Mouse (Mus musculus) lung, postnatal 10 days (tissue): ENCODE measurements around the gene Tfeb.

Experiments
- DNase-seq: peaks from one replicate; pipeline ENCODE4 v3.0.0; 2021

The Tfeb gene

DNA sequence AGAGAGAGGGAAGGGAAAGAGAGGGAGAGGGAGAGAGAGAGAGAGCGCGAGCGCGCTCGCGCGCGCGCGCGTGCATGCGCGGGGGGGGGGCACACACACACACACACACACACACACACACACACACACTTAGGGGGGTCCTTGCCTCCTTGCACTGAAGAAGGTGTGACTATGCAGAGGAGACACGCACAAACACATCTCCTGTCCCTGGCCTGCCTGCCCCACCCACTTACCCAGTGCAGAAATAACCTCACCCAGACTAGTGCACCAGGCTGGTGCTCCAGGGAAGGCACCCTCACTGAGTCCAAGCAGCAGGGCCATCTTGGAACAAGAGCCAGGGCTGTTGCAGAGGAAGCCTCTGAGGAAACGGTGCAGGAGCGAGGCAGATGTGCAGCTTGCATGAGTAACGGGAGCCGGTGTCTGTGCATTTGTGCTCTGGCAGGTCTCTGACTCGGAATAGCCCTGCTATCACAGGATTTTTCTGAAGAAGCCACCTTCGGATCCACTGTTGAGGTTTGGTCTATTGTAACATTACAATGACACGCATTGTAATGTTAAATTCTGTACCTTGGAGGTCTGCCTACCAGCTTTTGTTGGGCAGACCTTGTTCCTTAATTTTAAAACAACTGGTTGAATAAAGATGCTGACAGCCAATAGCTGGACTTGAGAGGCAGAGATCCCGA lies 23.8 kb upstream of the Tfeb start:
- DNase-seq = no peak

DNA sequence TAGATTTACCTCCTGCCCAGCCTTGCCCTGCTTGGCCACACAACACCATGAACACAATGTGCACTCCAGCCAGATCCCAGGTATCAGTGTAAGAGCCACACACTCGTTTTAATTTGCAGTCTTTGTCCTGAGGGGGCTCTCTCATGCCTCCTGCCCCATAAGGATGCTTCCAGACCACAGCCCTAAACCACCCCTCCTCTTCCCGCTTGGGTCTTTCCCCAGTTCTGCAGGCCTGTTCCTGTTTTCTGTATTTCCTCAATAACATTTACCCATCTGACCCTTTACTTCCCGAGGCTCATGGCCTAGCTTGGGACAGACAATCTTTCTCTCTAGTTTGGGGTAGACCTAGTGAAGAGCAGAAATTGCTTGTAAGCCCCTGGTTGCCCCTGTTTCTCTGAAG lies 21.8 kb upstream of the Tfeb start:
- DNase-seq = no peak

DNA sequence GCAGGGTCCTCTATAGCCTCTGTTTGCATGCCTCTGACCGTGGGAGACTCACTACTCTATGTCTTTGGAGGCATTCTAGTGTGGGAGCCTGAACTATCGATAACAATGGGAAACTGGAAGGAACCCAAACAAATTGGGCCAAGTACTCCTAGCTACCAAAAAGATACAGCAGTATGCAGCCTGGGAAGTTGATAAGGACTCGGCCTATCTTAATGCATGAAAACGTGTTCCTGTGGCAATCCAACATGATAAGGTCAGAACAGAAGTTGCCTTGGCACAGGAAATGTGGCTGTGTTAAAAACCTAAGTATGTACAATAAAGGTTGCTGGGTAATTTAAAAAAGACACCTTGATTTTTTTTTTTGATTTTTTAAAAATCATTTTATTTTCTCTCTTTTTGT lies 15.6 kb upstream of the Tfeb start:
- DNase-seq = no peak

DNA sequence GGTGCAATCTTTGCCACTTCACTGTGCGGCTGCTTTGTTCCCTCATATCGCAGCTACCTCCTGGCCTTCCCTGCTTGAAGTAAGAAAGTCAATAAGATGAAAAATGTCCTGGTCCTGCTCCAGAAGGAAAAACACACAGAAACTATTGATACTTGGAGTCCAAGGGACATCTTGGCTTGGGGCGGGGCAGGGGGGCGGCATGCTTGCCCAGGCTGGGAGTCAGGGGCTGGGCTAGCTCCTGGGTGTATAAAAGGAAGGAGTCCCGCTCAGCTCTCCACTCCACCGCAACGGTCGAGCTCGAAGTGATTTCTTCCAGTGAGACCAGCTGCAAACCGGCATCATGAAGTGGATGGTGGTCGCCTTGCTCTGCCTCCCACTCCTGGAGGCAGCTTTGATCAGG lies 10.3 kb upstream of the Tfeb start, which contains the start of gene Pgc:
Gene Pgc (plus strand): TSS at position 277 of the 400 bp plus-strand sequence.
- DNase-seq = no peak

DNA sequence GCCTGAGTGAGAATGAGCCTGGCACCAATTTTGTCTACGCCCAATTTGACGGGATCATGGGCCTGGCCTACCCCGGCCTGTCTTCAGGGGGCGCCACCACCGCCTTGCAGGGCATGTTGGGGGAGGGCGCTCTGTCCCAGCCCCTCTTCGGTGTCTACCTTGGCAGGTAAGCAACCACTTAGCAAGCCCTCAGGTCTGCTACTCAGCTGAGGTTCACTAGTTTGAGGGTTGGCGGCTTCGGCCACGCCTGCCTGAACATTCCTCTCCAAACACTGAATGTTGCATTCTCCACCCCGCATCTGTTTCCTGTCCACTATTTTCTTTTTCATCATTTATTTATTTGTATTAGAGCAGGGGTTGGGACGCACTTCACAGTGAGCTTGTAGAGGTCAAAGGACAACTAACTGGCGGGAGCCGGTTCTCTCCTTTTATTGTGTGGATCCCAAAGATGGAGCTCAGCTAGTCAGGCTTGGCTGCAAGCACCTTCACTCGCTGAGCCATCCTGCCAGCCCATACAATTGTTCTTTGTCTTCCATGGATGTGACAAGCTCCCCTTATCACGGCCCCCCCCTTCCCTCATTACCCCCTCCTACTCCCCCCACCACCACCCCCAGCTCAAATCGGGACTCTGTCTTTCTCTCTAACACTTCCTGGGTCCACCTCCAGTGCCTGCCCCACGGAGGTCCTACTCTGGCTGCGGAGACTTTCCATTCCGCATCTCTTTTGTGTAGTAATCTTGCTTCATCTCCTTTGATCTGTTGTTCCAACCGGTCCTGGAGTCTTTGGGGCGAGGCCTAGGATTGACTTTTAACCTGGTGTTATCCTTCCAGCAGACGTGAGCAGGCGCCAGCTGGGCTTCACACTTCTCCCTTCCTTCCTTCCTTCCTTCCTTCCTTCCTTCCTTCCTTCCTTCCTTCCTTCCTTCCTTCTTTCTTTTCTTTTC lies 5.9 kb upstream of the Tfeb start:
- DNase-seq = peak; percentile 69

DNA sequence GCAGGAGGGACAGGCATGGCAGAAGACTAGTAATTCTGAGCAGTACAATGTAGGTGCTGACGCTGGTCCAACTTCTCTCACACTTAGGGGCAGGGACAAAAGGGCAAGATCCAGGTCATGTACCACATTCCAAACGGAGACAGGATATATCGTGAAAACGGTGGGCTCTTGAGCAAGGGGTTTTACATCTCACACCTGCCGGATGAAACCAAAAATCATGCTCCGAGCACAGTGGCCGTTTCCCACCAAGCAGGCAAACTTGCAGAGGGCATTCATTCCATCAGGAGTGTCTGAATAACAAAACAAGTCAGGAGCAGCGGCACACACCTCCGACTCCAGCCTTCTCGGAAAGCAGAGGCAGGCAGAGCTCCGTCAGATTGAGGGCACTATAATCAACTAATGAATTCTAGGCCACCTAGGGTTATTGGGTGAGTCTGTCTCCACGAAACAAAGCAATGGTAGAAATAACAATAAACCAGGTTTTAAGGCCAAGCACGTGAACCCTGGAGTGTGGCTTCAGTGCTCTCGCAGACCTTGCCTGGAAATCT lies 1.2 kb upstream of the Tfeb start:
- no peak for DNase-seq

DNA sequence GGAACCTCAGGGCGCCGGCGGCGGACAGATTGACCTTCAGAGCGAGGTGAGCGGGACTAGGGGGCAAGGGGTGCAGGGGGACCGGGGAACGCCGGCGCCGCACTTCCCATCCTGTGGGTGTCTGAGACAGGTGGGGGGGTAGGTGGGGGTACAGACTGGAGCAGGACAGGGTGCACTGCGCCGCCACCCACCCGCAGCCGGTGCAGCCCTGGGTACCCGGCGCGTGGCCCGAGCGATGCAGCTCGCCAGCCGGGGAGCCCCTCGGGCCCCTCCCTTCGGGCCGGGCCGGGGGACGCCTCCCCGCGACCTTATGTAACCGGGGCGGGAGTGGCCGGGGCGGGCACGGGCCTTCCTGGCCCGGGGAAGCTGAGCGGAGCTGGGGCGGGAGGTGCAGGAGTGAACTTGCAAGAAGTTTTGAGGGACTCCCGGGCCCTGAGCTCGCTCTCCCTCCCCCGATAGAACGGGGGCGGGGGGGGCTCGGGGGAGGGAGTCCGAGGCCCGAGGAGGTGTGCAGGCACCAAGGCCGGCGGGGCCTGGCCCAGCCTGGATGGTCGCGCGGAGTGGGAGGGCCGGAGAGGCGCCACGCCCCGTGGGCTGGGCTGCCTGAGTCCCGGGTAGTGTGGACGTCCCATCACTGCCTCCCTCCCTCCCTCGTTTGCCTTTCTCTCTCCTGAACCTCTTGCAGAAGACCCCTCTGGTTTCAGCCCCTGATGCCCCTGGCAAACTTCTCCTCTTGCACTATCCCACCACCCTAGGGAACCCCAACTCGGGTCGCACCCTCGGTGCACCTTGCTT lies 638 bp downstream of the Tfeb start:
- peak; percentile 95 for DNase-seq

DNA sequence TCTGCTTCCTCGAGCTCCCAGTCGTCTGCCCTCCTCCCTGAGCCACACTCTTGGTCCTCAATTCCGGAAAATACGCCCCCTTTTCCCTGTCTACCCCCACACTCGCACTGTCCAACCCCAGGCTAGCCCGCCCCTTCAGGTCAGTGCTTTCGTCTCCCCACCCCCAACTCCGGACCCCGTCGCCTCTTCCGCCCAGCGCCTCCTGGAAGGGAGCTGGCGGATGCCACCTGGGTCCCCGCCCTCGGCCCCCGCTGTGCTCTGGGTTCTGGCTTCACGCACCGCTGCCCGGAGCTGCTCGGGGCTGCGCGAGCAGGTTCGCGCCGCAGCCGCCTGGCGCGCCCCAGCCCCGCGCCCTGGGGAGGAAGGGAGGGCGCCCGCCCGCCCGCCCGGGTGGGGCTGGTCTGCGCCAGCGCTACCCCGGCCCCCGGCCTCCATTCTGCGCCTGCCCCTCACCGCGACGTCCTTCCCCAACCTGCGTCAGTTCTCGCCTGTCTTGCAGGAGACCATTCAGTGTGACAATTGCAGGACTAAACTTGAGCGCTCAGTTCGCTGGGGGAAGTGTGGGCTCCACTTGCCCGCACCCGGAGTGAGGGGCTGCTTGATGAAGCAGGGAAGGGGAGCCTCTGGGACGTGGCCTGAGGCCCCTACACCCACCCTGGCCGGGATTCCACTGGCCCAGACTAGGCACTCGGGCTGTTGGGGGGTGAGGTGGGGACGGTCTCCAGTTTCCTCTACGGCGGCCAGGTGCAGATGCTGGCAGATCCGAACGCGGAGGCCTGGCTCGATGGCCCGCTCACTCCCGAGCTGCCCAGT lies 1.4 kb downstream of the Tfeb start:
- DNase-seq = peak; percentile 69

DNA sequence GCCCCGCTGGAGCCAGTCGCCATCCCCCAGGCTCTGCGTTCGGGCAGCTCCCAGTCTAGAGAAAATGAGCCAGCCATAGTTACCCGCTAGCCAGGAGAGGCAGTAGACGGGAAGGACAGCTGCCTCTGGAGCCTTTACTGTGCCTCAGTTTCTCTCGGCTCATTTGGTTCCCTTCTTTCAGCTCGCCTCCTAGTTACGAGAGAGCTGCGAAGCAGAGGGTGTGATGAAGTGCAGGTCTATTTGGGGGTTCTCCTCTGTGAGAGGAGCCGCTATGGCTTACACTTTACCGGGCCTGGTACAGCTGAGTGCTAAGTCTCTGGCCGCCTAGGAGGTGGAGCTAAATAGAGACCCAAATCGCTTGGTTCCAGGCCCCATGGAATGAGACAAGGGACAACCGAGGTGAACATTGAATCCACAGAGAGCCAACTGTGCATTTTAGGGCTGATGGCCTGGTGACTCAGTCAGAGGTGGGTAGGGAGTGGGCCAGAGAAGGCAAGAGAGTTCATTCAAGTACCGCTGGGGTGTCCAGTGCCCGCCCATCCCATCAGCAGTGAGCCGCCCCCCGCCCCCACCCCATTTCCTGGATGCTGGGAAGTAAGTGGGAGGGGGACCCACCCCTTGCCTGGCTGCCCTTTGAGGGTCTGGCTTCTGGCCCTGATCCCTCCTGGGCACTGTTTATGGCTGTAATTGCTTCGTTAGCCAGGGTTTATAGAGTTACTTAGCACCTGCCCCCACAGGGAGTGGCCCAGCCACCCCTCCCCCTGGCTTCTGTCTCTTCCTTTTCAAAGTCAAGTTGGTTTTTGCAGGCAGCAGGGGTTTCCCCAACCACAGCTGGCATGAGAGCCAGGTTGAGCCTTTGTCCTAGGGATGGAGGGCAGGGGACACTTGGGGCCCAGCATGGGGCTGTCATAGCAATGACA lies 2.3 kb downstream of the Tfeb start:
- peak; percentile 33 for DNase-seq

DNA sequence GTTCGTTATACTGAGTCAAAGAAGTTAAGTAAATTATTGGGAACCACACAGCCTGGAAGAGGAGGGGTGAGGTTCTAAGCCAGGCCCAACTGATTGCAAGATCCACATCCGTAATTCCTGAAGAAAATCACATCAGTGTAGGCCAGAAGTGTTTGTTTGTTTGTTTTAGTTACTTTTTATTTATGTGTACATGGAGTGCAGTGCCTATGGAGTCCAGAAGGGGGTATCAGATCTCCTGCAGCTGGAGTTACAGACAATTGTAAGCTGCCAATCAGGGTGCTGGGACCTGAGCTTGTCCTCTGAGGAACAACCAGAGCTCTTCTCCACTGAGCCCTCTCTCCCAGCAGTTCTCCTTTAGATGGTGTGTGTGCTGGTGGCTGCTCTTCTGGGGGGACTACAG lies 3.4 kb downstream of the Tfeb start:
- no peak for DNase-seq

DNA sequence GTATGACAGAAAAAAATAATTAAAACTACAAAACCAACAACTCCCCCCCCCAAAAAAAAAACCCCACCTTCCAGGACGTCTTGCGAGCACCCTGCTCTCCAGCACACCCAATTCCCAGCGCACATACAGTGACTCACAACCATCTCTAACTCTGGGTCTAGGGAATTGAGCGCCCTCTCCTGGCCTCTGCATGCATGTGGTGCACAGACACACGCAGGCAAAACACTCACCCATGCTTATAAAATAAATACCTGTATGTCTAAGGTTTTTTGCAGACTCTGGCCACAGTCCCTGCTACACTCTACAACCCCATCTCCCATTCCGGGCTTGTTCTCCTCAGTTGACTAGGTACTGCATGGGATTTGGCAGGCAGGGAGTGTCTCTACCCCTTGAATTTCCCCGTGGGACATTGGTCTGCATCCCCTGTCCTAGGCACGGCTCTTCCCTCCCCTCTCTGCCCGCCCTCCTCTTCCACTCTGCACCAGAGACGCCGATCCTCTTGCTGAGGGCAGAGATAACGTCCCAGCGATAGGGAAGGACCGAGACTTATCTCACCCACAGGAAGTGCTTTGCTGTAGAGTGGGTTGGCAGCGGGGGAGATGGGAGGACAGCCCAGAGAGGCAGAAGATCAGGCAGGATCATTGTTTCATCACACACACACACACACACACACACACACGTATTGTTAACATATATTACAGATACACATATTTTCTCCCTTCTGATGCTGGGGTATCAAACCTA lies 6.3 kb downstream of the Tfeb start:
- no peak for DNase-seq

DNA sequence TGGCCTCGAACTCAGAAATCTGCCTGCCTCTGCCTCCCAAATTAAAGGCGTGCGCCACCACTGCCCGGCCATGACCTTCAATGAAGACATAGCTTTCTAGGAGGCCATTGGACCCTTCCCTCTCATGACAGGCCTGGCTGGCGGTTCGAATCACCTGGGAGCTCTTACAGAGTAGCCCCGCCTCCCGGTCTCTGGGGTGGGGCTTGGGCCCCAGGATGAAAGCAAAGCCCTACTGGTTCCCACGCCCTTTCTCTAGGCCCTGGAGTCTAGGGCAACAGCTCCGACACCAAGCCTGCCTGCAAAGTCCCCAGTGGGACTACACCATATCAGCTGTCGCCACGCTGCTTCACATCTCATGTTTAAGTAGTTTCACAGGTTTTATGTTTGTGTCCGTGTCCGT lies 7.3 kb downstream of the Tfeb start:
- no peak for DNase-seq

DNA sequence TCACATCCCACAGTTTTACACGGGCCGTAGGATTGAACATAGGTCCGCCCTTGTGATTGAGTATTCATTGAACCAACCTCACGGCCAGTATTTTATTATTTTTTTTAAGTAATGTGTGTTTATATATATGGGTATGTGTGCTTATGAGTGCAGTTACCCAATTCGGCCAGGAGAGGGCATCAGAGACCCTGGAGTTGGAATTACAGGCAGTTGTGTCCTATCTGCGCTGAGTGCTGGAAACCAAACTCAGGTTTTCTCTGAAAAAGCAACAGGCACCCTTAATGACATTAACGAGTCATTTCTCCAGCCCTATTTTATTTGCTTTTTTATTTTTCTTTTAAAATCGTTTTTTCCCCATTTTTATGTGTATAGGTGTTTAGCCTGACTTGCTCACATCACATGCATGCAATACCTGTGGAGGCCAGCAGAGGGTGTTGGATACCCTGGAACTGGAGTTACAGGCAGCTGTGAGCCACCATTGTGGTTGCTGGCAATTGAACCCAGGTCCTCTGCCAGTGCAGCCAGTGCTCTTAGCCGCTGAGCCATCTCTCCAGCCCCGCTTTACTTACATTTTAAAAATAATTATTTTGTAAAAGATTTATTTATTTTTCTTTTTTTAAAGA lies 8.0 kb downstream of the Tfeb start:
- no peak for DNase-seq

DNA sequence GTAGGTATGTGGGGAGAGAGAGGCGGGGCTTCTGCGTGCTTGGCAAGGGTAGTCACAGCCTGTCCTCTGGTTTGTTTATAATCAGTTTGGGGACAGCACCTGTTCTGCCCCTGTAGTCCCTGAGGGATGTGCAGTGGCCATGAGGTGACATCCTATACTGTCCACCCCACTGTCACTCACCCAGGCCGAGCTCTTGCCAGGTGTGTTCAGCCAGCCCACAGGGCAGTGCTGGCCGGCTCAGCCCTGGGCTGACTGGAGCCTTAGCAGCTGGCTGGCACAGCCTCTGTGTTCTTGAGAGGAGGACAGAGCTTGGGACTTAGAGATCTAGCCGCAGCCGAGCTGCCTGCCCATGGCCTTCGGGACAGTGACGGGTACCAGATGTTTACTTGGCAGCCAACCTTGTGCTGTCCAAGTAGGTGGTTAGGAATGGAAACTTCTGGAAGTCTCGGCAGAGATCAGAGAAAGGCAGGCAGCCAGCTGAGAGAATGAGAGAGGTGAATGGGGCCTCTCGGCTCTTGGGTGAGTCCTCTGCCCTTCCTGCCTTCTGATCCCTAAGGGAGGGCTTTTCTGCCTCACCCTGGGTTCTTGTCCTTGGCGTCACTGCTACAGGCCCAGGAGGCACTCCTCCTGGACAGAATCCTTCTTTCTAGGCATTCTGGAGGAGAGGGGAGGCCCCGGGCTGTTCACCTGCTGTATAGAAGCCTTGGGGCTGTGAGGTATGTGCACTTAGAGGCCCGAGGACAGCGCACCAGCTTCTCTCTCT lies 12.1 kb downstream of the Tfeb start:
- peak; percentile 83 for DNase-seq

DNA sequence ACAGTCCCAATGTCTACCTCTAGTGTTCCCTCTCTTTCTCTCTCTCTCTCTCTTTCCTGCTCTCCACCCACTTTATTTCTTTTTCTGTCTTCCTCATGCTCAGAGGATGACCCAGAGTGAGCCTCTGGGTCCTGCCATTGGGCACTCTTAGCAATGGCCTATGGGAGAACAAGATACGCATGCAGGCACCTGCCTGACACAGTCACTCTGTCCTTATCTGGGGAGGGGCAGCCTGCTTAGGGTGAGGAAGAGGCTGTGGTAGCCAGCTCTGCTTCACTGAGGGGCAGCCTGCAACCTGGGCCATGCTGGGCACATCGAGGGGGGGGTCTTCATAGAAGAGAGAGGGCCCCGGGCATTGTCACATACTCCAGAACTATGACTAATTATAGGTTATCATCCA lies 12.8 kb downstream of the Tfeb start:
- DNase-seq = no peak

DNA sequence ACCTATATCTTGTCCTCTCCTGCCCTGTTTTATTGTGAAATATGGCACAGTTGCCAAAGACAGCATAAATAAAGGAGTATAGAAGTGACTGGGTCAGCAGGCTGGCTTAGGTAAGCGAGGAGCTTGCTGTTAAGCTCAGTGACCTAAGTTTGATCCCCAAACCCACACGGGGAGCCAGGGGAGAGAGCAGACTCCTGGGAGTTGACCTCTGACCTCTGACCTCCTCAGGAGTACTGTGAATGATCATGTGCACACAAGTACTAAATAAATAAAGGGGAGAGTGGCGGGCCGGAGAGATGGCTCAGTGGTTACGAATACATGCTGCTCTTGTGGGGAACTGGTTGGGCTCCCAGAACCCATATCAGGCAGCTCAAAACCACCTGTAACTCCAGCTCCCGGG lies 13.3 kb downstream of the Tfeb start:
- DNase-seq = no peak

DNA sequence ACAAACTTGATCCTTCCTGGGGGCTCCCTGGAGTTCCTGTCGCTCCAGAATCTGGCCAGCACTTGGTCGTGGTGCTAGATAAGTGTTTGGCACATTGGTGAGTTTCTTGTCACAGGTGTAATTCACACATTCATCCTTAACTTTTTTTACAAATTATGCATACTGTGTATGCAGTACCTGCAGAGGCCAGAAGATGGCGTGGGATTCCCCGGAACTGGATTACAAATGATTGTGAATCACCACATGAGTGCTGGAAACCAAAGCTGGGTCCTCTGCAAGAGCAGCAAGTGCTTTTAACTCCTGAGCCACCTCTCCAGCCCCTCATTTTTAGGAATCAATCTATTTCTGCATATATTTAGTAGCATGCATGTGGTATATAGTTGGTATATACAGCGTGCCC lies 15.0 kb downstream of the Tfeb start:
- DNase-seq = no peak

DNA sequence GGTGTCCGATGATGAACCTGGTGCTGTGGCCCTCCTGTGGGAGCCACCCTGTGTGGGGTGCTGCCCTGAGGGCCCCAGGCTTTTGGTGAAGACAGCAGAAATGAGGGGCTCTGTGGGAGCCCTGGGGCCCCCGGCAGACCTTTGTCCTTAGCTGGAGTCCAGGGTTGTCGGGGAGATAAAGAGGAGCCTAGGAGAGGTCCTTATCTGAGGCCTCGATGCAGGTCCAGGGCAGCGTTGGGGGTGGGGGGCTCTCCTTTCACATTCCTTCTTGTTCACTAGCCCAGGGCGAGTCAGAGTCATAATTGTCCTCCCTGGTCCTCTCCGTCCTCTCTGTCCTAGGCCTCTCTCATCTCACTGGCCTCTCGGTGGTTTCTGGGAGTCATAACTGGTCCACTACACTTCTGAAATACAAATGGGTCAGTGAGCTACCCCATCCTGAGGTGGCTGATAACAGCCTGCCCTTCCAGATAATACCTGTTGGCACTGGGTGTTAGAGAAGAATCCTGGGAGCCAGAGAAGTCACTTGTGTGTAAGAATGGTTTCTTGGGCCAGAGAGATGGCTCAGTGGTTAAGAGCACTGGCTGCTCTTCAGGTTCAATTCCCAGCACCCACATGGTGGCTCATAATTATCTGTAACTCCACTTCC lies 16.4 kb downstream of the Tfeb start:
- DNase-seq = no peak

DNA sequence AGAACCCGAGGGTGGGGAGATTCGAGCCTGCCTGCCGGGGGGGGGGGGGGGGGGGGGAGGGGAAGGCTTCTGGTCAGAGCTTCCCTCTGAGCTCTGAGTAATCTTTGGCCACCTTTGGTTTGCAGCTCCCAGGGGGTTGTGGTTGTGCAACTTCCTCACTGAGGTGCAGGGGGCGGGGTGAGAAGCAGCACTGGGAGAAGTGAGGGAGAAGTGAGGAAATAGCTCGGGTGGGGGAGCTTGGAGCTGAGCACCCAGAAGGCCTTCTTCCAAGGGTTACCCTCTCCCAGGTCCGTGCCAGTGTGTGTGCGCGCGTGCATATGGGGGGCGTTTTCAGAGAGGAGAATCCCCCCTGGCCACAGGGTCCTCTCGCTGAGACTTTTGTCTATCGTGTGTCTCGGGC lies 17.4 kb downstream of the Tfeb start:
- DNase-seq = peak; percentile 70
